Mouse (Mus musculus) G1E (cell line): Measurements from ENCODE around the gene St6galnac3.

Experiments
- CTCF ChIP-seq: IDR thresholded peaks from 2 replicates; pipeline ENCODE4 v1.5.1; 2012; ENCODE audit warnings: low read depth, low read length, inconsistent platforms, mixed read lengths
- GATA1 ChIP-seq: IDR thresholded peaks from 2 replicates; pipeline ENCODE4 v1.6.1; 2012; ENCODE audit warnings: borderline replicate concordance, low read length, inconsistent platforms, mixed read lengths
- GATA2 ChIP-seq: IDR thresholded peaks from 2 replicates; pipeline ENCODE4 v1.6.1; 2012; ENCODE audit warnings: low read depth, low read length, inconsistent platforms, borderline replicate concordance
- POLR2AphosphoS5 ChIP-seq: IDR thresholded peaks from 2 replicates; pipeline ENCODE4 v1.6.1; 2012; ENCODE audit warnings: low read depth, low read length, inconsistent platforms; ENCODE audit not compliant: insufficient replicate concordance
- TAL1 ChIP-seq: conservative IDR thresholded peaks from 2 replicates; pipeline ENCODE4 v1.6.1; 2012; ENCODE audit warnings: low read depth, low read length, inconsistent platforms, mixed read lengths

DNA sequence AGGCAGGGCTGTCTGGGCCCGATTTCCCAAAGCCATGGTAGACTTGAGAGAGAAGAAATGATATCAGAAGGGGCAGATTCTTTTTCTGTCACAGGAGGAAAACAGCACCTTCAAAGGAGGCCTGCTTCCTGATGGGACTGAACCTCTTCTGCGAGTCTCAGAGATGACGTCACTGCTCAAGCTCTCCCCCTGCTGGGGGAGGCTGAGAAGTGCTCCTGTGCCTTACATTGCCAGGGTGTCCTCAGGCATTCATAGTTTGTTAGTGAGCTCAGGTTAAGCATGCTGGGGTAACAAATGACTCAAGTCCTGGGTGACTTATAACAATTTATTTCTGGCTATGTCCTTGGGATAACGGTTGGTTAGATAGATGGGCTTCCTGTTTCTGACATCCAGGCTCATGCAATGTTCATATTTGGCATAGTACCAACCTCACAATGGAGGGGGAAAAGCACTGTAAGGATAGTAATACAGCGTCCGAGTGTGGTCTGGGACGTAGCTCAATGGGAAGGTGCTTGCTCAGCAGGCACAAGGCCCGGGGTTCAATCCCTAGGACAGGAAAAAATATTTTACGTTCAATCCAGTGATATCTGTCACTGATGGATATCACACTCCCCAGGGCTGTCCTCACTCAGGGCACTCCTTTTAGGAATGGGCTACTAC, 474.2 kb downstream of the St6galnac3 start:
- TF ChIP-seq CTCF: peak; percentile 88
- no peak for TF ChIP-seq TAL1
- TF ChIP-seq GATA1: no peak
- TF ChIP-seq GATA2: no peak
- no peak for TF ChIP-seq POLR2AphosphoS5
